Mouse (Mus musculus): ENCODE results near the gene Hsdl2.

DNA sequence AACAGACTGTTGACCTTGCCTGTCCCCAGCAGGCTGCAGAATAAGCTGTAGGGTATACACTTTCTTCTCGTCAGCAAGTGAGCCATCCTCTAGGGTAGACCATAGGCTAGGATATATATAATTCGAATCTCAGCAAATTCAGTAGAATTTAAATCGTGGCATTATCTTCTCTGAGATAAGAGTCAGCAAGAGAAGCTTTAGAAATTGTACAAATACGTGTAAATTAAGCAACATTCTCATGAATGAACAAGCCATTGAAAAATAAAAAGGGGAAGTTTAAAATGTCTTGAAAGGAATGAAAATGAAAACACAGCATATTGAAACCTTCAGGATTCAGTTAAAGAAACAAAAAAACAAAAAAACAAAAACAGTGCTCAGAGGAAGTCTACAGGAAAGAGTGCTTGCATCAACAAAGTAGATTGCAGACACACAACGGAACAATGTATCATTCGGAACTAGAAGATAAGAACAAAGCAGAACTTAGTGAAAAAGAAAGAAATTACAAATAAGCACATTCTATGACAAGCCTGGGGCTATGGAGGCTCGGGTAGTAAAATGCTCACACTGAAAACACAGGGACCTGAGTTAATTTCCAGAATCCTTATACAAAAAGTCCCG is 15.7 kb upstream of the Hsdl2 start:
- TF ChIP-seq POLR2A (IDR thresholded peaks at IDR 0.05; ENCODE audit: low read depth, low read length) (no peak), CTCF (conservative IDR thresholded peaks at IDR 0.05; ENCODE audit: insufficient read depth, insufficient read length, low read depth, low read length) (no peak)

All from kidney, adult 2 months (tissue).